Mouse (Mus musculus): ENCODE data around the gene Olfr1110.
"Not testable (repeated sequence)": the region's sequence is repeated elsewhere in the genome, so short reads cannot be mapped to it uniquely, and the experiment has no call there.

The Olfr1110 gene

GRCm38 (mm10) chr2:87140200-87140599, at the start of gene Olfr1110:
Olfr1110 (minus strand) TSS chr2:87140300.
- DNase-seq (ENCODE audit: low spot score) = no peak

- no peak for DNase-seq (ENCODE audit: low spot score)
Measured at GRCm38 (mm10) chr2:87187498-87187897, 47.4 kb upstream of the Olfr1110 start, which contains the start of gene Olfr1112. Olfr1112 (plus strand) TSS chr2:87187798.

GRCm38 (mm10) chr2:87167731-87168130, 27.6 kb upstream of the Olfr1110 start:
- not testable (repeated sequence) for DNase-seq (ENCODE audit: low spot score)

GRCm38 (mm10) chr2:87152524-87152923, 12.4 kb upstream of the Olfr1110 start, which contains the start of gene Olfr1111:
Olfr1111 (minus strand) TSS chr2:87152624.
- no peak for DNase-seq (ENCODE audit: low spot score)

GRCm38 (mm10) chr2:87114467-87114866, 25.6 kb downstream of the Olfr1110 start, which contains the start of gene Olfr259:
Olfr259 (minus strand) TSS chr2:87114567.
- DNase-seq (ENCODE audit: low spot score) = no peak

GRCm38 (mm10) chr2:87095908-87096307, 44.2 kb downstream of the Olfr1110 start, which contains the start of gene Olfr1109:
Olfr1109 (minus strand) TSS chr2:87096008.
- no peak for DNase-seq (ENCODE audit: low spot score)

All from left cerebral cortex, adult 11 months (tissue).